Mouse (Mus musculus) spleen, adult 2 months (tissue): ENCODE data around the gene Tshz3.

ENCODE experiments used
- CTCF ChIP-seq: fragments of 200-500 bp; IDR thresholded peaks from 2 replicates; pipeline ENCODE4 v1.5.1; 2011; ENCODE audit warnings: mild to moderate bottlenecking, inconsistent platforms; ENCODE audit not compliant: insufficient read depth, insufficient read length, insufficient replicate concordance; ENCODE audit errors: extremely low read depth
- POLR2A ChIP-seq: fragments of 200-500 bp; IDR thresholded peaks from 2 replicates; pipeline ENCODE4 v1.6.1; 2011; ENCODE audit warnings: low read depth, low read length, inconsistent platforms

GRCm38 (mm10) chr7:36711766-36712165, 13.8 kb downstream of the Tshz3 start:
- TF ChIP-seq POLR2A: no peak
- TF ChIP-seq CTCF: no peak
